Mouse (Mus musculus) forebrain, postnatal 0 days (tissue): ENCODE data around the gene Arhgap24. TPM values are rescaled to one million over a fixed set of nuclear protein-coding genes. Genes with fewer than 3 reads are reported as not detected.

Experiments
- ATAC-seq: fragments of 200-750 bp; cut with Nextera tagmentation; 2 replicates; pipeline ENCODE4 v1.8.0; 2017; ENCODE audit warnings: mild to moderate bottlenecking, moderate library complexity
- DNase-seq: peaks from one replicate; pipeline ENCODE4 v3.0.0-alpha.2; 2015
- H3K27ac ChIP-seq: fragments of 300-500 bp; sonication (generic); 2 replicates; pipeline ENCODE4 v1.5.1; 2014; ENCODE audit warnings: low read depth, mild to moderate bottlenecking, antibody characterized with exemption, low read length, moderate library complexity, mixed read lengths
- H3K27me3 ChIP-seq: fragments of 300-500 bp; sonication (generic); 2 replicates; pipeline ENCODE4 v1.6.1; 2014; ENCODE audit warnings: mild to moderate bottlenecking, low read length, mixed read lengths; ENCODE audit not compliant: insufficient read depth
- H3K36me3 ChIP-seq: fragments of 300-500 bp; sonication (generic); 2 replicates; pipeline ENCODE4 v1.6.1; 2014; ENCODE audit warnings: mild to moderate bottlenecking, moderate library complexity; ENCODE audit not compliant: insufficient read depth
- H3K4me1 ChIP-seq: fragments of 300-500 bp; sonication (generic); 2 replicates; pipeline ENCODE4 v1.6.1; 2014; ENCODE audit warnings: antibody characterized with exemption; ENCODE audit not compliant: insufficient read depth
- H3K4me2 ChIP-seq: fragments of 300-500 bp; sonication (generic); 2 replicates; pipeline ENCODE4 v1.6.1; 2014; ENCODE audit warnings: low read depth, mild to moderate bottlenecking, moderate library complexity
- H3K4me3 ChIP-seq: fragments of 300-500 bp; sonication (generic); 2 replicates; pipeline ENCODE4 v1.5.1; 2014; ENCODE audit warnings: low read depth, low read length, mixed read lengths
- H3K9ac ChIP-seq: fragments of 300-500 bp; sonication (generic); 2 replicates; pipeline ENCODE4 v1.6.1; 2014; ENCODE audit warnings: mild to moderate bottlenecking
- H3K9me3 ChIP-seq: fragments of 300-500 bp; sonication (generic); 2 replicates; pipeline ENCODE4 v1.6.1; 2016; ENCODE audit warnings: low read length
- CTCF ChIP-seq: sonication (generic); IDR thresholded peaks from 2 replicates; pipeline ENCODE4 v1.5.1; 2016; ENCODE audit warnings: antibody characterized with exemption, control low read depth, low read depth
- WGBS: fragments of 180-500 bp; shearing (Covaris S2); extraction: QIAGEN DNeasy Blood & Tissue Kit; methylation state at CpG from one replicate; pipeline ENCODE4 v1.1.7; 2014; 5-methylcytosine and 5-hydroxymethylcytosine counted together
- polyA plus RNA-seq: library from polyadenylated mRNA; unstranded; fragments of >200 nt; fragmentation: Nextera tagmentation; extraction: Ambion mirVana; gene quantifications from 2 replicates; pipeline ENCODE4 v1.2.1, GENCODE M21; 2015
- total RNA-seq: library from RNA; depleted of rRNA; stranded (reverse); fragments of >200 nt; gene quantifications from 2 replicates; pipeline ENCODE4 v1.2.3, GENCODE M21; 2014

Gene Arhgap24
- total and polyA plus RNA-seq, 2 experiments from 2014 or later, result 6.0 to 8.6 TPM

- 42% methylated on average over 2 of the region's 2 CpGs for WGBS
- ATAC-seq (no peak), DNase-seq (no peak)
- Histone ChIP-seq H3K4me2 (no peak overlapping the region), H3K9ac (no peak overlapping the region), H3K9me3 (no peaks in the 10 kb centered on the region), H3K4me3 (no peak overlapping the region), H3K27me3 (no peaks in the 10 kb centered on the region), H3K4me1 (no peaks in the 10 kb centered on the region), H3K27ac (no peak overlapping the region), H3K36me3 (no peaks in the 10 kb centered on the region)
- TF ChIP-seq CTCF, result no peak
These were observed 224.0 kb downstream of the Arhgap24 start for GRCm38 (mm10) chr5:102705170-102705569.

- TF ChIP-seq CTCF, result no peak
- no peaks in the 10 kb centered on the region for H3K27me3 ChIP-seq
- no peak overlapping the region for H3K27ac ChIP-seq
- H3K4me3 ChIP-seq, result no peak overlapping the region
- no peak overlapping the region for H3K9ac ChIP-seq
- no peak overlapping the region for H3K4me2 ChIP-seq
- no peak for ATAC-seq
- no peaks in the 10 kb centered on the region for H3K36me3 ChIP-seq
- H3K9me3 ChIP-seq, result no peaks in the 10 kb centered on the region
- DNase-seq, result no peak
- H3K4me1 ChIP-seq, result no peaks in the 10 kb centered on the region
- 83% methylated on average over 7 of the region's 7 CpGs for WGBS
These were observed 229.1 kb downstream of the Arhgap24 start for GRCm38 (mm10) chr5:102710336-102710735.

GRCm38 (mm10) chr5:102719368-102719972 is 238.3 kb downstream of the Arhgap24 start:
- no peak overlapping the region for H3K4me2 ChIP-seq
- no peak for TF ChIP-seq CTCF
- no peak overlapping the region for H3K4me3 ChIP-seq
- no peak overlapping the region for H3K27ac ChIP-seq
- no peaks in the 10 kb centered on the region for H3K4me1 ChIP-seq
- H3K27me3 ChIP-seq, result no peaks in the 10 kb centered on the region
- H3K36me3 ChIP-seq, result no peaks in the 10 kb centered on the region
- no peak overlapping the region for H3K9ac ChIP-seq
- ATAC-seq, result peak; percentile 51
- WGBS, result 68% methylated on average over 8 of the region's 8 CpGs
- peak; percentile 7 for DNase-seq
- no peaks in the 10 kb centered on the region for H3K9me3 ChIP-seq

- no peaks in the 10 kb centered on the region for H3K4me1 ChIP-seq
- no peak overlapping the region for H3K27ac ChIP-seq
- H3K36me3 ChIP-seq, result no peaks in the 10 kb centered on the region
- no peak overlapping the region for H3K4me3 ChIP-seq
- H3K4me2 ChIP-seq, result no peak overlapping the region
- no peaks in the 10 kb centered on the region for H3K9me3 ChIP-seq
- DNase-seq, result no peak
- H3K9ac ChIP-seq, result no peak overlapping the region
- no peak for TF ChIP-seq CTCF
- no peak for ATAC-seq
- WGBS, result 97% methylated on average over 3 of the region's 3 CpGs
- no peaks in the 10 kb centered on the region for H3K27me3 ChIP-seq
These were observed 242.4 kb downstream of the Arhgap24 start for GRCm38 (mm10) chr5:102723558-102723957.

- Histone ChIP-seq H3K27ac (no peak overlapping the region), H3K27me3 (no peaks in the 10 kb centered on the region), H3K9ac (no peak overlapping the region), H3K9me3 (no peaks in the 10 kb centered on the region), H3K36me3 (no peaks in the 10 kb centered on the region), H3K4me3 (no peak overlapping the region), H3K4me2 (no peak overlapping the region), H3K4me1 (no peaks in the 10 kb centered on the region)
- 46% methylated on average over 8 of the region's 9 CpGs for WGBS
- ATAC-seq, result no peak
- no peak for TF ChIP-seq CTCF
- no peak for DNase-seq
These were observed 243.7 kb downstream of the Arhgap24 start for GRCm38 (mm10) chr5:102724813-102725348.

- ATAC-seq, result no peak
- 83% methylated on average over 6 of the region's 6 CpGs for WGBS
- Histone ChIP-seq H3K36me3 (no peaks in the 10 kb centered on the region), H3K4me1 (no peaks in the 10 kb centered on the region), H3K9me3 (no peaks in the 10 kb centered on the region), H3K4me3 (no peak overlapping the region), H3K9ac (no peak overlapping the region), H3K27ac (no peak overlapping the region), H3K27me3 (no peaks in the 10 kb centered on the region), H3K4me2 (no peak overlapping the region)
- DNase-seq, result no peak
- no peak for TF ChIP-seq CTCF
These were observed 244.2 kb downstream of the Arhgap24 start for GRCm38 (mm10) chr5:102725365-102725764.

GRCm38 (mm10) chr5:102726985-102727384 is 245.8 kb downstream of the Arhgap24 start:
- Histone ChIP-seq H3K4me3 (no peak overlapping the region), H3K9me3 (no peaks in the 10 kb centered on the region), H3K4me1 (no peaks in the 10 kb centered on the region), H3K27me3 (no peaks in the 10 kb centered on the region), H3K9ac (no peak overlapping the region), H3K4me2 (no peak overlapping the region), H3K27ac (no peak overlapping the region), H3K36me3 (no peaks in the 10 kb centered on the region)
- ATAC-seq, result no peak
- TF ChIP-seq CTCF, result no peak
- DNase-seq, result no peak
- WGBS, result 22% methylated on average over 4 of the region's 4 CpGs
